Mouse (Mus musculus) spleen, adult 2 months (tissue): ENCODE data around the gene Lgals4.

Source experiments
- CTCF ChIP-seq: fragments of 200-500 bp; IDR thresholded peaks from 2 replicates; pipeline ENCODE4 v1.5.1; 2011; ENCODE audit warnings: mild to moderate bottlenecking, inconsistent platforms; ENCODE audit not compliant: insufficient read depth, insufficient read length, insufficient replicate concordance; ENCODE audit errors: extremely low read depth
- POLR2A ChIP-seq: fragments of 200-500 bp; IDR thresholded peaks from 2 replicates; pipeline ENCODE4 v1.6.1; 2011; ENCODE audit warnings: low read depth, low read length, inconsistent platforms

DNA sequence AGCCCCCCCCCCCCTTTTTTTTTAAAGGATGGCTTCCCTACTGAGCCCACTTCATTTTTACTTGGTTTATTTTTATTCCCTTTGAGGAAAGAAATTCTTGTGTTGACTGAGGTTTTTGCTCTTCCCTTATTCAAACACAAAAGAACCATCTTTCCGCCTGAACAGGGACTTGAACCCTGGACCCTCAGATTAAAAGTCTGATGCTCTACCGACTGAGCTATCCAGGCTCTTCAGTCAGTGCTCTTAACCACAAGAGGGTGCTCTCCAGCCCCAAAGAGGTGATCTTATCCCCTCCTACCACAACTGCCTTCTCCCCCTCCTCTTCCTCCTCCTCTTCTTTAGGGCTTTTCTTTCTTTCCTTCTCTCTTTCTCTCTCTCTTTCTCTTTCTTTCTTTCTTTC is 39.8 kb upstream of the Lgals4 start:
- TF ChIP-seq POLR2A = no peak
- TF ChIP-seq CTCF = peak; percentile 18; the same call in 1 of the 2 replicates
